Mouse (Mus musculus): ENCODE data around the gene Homez.

DNA sequence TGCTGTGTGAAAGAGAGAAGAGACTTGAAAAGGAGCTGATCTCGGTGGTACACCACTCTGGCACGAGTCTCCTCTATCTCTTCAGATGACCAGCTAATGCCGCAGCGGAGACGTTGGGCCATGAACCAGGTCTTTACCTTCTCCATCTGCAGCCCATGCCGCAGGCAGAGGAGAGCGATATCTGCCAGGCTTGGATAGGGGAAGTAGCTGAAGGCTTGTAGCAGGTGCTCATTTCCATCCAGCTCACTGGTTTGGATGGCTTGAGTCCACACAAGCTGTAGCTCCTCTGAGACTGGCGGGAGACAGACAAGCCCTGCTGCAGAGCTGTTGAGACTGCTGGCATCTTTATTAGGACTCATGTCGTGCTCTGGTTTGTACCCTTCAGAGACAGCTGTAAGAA is 12.9 kb downstream of the Homez start:
- TF ChIP-seq EP300 (IDR thresholded peaks at IDR 0.05; ENCODE audit: insufficient read depth, low read depth, low read length) (no peak), CTCF (IDR thresholded peaks at IDR 0.05; ENCODE audit: low read depth, low read length) (no peak), POLR2A (IDR thresholded peaks at IDR 0.05; ENCODE audit: insufficient read depth, low read length) (no peak)

Measured in ES-Bruce4 (cell line).